24 mouse cellular contexts compared by ENCODE assay signal in the genomic region with DNA sequence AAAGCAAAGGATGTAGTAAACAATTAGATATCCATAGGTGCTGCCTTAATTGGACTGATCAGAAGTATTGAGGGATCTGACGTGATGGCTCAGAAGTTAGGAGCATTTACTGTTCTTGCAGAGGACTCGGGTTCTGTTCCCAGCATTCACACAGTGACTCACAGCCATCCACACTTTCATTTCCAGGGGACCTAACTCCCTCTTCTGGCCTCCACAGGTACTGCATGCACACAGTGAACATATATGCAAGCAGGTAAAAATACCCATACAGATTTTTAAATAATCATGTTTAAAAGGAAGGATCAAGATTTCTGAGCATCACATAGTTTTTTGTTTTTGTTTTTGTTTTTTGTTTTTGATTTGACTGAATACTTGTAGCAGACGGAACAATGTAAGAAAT.
DNase-seq lines count a peak whose midpoint lies in the region; ATAC-seq and TF ChIP-seq lines count a peak whose summit lies in the region.
"Had no signal": no experiment of that assay in that cellular context is flagged by ENCODE, and none has a peak within 500 bp of the region (broad histone marks: within the 10 kb centered on the region; RNA-seq: fewer than 3 reads in every experiment).

No protein-coding gene starts in this region.

- intact Hi-C loops in gastrocnemius, adult 2 months (cut with DNase I): no loop called here

- in situ Hi-C loops in CH12.LX (cut with MboI; ENCODE audit: low pct_ligation_motif_present, low pct_unique_long_range_greater_than_20kb, low sequenced_read_pairs): no loop called here

- H3K9ac ChIP-seq in limb, embryonic 11.5 days (ENCODE audit: low read length): no peak overlapping the region
- no peak overlapping the region for H3K9ac ChIP-seq in CH12.LX (ENCODE audit: insufficient read depth, low read depth)
- H3K9ac ChIP-seq: embryonic facial prominence, embryonic 13.5 days; heart, embryonic 13.5 days; kidney, embryonic 15.5 days; limb, embryonic 12.5 days; midbrain, embryonic 12.5 days; neural tube, embryonic 15.5 days had no signal

- H3K27me3 ChIP-seq in limb, embryonic 11.5 days (ENCODE audit: control insufficient read depth, insufficient read depth, low read length): no peaks in the 10 kb centered on the region
- no peaks in the 10 kb centered on the region for H3K27me3 ChIP-seq in limb, embryonic 10.5 days (ENCODE audit: low read depth, poor library complexity, severe bottlenecking)
- H3K27me3 ChIP-seq in CH12.LX (replicated peaks): no peaks in the 10 kb centered on the region
- H3K27me3 ChIP-seq: embryonic facial prominence, embryonic 13.5 days; heart, embryonic 13.5 days; kidney, embryonic 15.5 days; limb, embryonic 12.5 days; midbrain, embryonic 12.5 days; neural tube, embryonic 15.5 days had no signal

- H3K9me3 ChIP-seq in limb, embryonic 11.5 days (ENCODE audit: control insufficient read depth, low read length): no peaks in the 10 kb centered on the region
- no peaks in the 10 kb centered on the region for H3K9me3 ChIP-seq in limb, embryonic 10.5 days (replicated peaks)
- no peaks in the 10 kb centered on the region for H3K9me3 ChIP-seq in CH12.LX (replicated peaks; ENCODE audit: low read length)
- H3K9me3 ChIP-seq: embryonic facial prominence, embryonic 13.5 days; heart, embryonic 13.5 days; kidney, embryonic 15.5 days; neural tube, embryonic 15.5 days had no signal

- no peaks in the 10 kb centered on the region for H3K36me3 ChIP-seq in limb, embryonic 11.5 days (ENCODE audit: control insufficient read depth, insufficient read depth, low read length)
- H3K36me3 ChIP-seq in limb, embryonic 10.5 days: no peaks in the 10 kb centered on the region
- H3K36me3 ChIP-seq in CH12.LX (replicated peaks in 1 of 2; ENCODE audit: control insufficient read depth in 1 of 2, insufficient read depth in 1 of 2, low read length in 1 of 2): no peaks in the 10 kb centered on the region
- H3K36me3 ChIP-seq: embryonic facial prominence, embryonic 13.5 days; kidney, embryonic 15.5 days; limb, embryonic 12.5 days; midbrain, embryonic 12.5 days; neural tube, embryonic 15.5 days had no signal

- H3K27ac ChIP-seq in gastrocnemius, adult 2 months: no peak overlapping the region
- no peak overlapping the region for H3K27ac ChIP-seq in limb, embryonic 11.5 days (replicated peaks; ENCODE audit: low read depth, low read length)
- H3K27ac ChIP-seq in limb, embryonic 10.5 days: no peak overlapping the region
- no peak overlapping the region for H3K27ac ChIP-seq in CH12.LX (ENCODE audit: insufficient read depth, low read depth)
- H3K27ac ChIP-seq: embryonic facial prominence, embryonic 13.5 days; heart, embryonic 13.5 days; kidney, embryonic 15.5 days; limb, embryonic 12.5 days; midbrain, embryonic 12.5 days; neural tube, embryonic 15.5 days had no signal

- 91% methylated on average over 3 of the region's 3 CpGs for WGBS in limb, embryonic 11.5 days
- 91% methylated on average over 3 of the region's 3 CpGs for WGBS in limb, embryonic 10.5 days

- ATAC-seq in limb, embryonic 11.5 days (ENCODE audit: insufficient number of reproducible peaks, low FRiP score, low TSS enrichment, low read depth): no peak
- ATAC-seq: inflammation-experienced regulatory T-cells, adult 6 months had no signal

- TF ChIP-seq RAD21 in CH12.LX (IDR thresholded peaks at IDR 0.05; ENCODE audit: low read depth, low read length): no peak

- TF ChIP-seq CTCF in gastrocnemius, adult 2 months (IDR thresholded peaks at IDR 0.05): peak; percentile 47
- TF ChIP-seq CTCF in CH12.LX (conservative IDR thresholded peaks at IDR 0.05 in 1 of 2, IDR thresholded peaks at IDR 0.05 in 1 of 2; ENCODE audit: low read depth in 2 of 2, low read length in 2 of 2): peak; percentile 14 to 26; a peak in 2 of 4 replicates

- TF ChIP-seq POLR2A in CH12.LX (IDR thresholded peaks at IDR 0.05; ENCODE audit: low read depth, low read length): no peak

- dilution Hi-C loops in CH12.LX (cut with MboI; ENCODE audit: extremely low pct_ligation_motif_present, extremely low pct_unique_long_range_greater_than_20kb, low sequenced_read_pairs): no loop called here

- H3K79me2 ChIP-seq in CH12.LX (replicated peaks; ENCODE audit: control insufficient read depth, extremely low read depth, insufficient read depth, poor library complexity, severe bottlenecking): no peaks in the 10 kb centered on the region

- H3K4me2 ChIP-seq in limb, embryonic 11.5 days (ENCODE audit: low read depth, severe bottlenecking): no peak overlapping the region
- no peak overlapping the region for H3K4me2 ChIP-seq in CH12.LX (ENCODE audit: insufficient read depth, low read depth, poor library complexity, severe bottlenecking)
- H3K4me2 ChIP-seq: embryonic facial prominence, embryonic 13.5 days; heart, embryonic 13.5 days; kidney, embryonic 15.5 days; limb, embryonic 12.5 days; midbrain, embryonic 12.5 days; neural tube, embryonic 15.5 days had no signal

- H3K4me1 ChIP-seq in limb, embryonic 11.5 days (ENCODE audit: control insufficient read depth, insufficient read depth, low read length): peaks cover 4% of the 10 kb centered on the region; the same call in 1 of the 2 replicates
- peaks cover 17% of the 10 kb centered on the region for H3K4me1 ChIP-seq in limb, embryonic 10.5 days
- H3K4me1 ChIP-seq in CH12.LX (ENCODE audit: control insufficient read depth in 1 of 2, insufficient read depth in 2 of 2): peaks cover 1 to 14% of the 10 kb centered on the region in 2 experiments; a peak in 3 of 4 replicates
- H3K4me1 ChIP-seq: heart, embryonic 13.5 days; kidney, embryonic 15.5 days; midbrain, embryonic 12.5 days had no signal

- H3K4me3 ChIP-seq in gastrocnemius, adult 2 months: no peak overlapping the region
- no peak overlapping the region for H3K4me3 ChIP-seq in limb, embryonic 11.5 days (ENCODE audit: low read depth, low read length)
- H3K4me3 ChIP-seq in limb, embryonic 10.5 days: no peak overlapping the region
- no peak overlapping the region for H3K4me3 ChIP-seq in CH12.LX (replicated peaks in 1 of 3; ENCODE audit: low read depth in 2 of 3, low read length in 2 of 3, poor library complexity in 1 of 3)
- H3K4me3 ChIP-seq: embryonic facial prominence, embryonic 13.5 days; heart, embryonic 13.5 days; kidney, embryonic 15.5 days; limb, embryonic 12.5 days; midbrain, embryonic 12.5 days; myocyte; neural tube, embryonic 15.5 days had no signal

- no peak for TF ChIP-seq EP300 in CH12.LX (IDR thresholded peaks at IDR 0.05; ENCODE audit: low read length)

- no peak for DNase-seq in gastrocnemius, adult 2 months
- DNase-seq in gastrocnemius, adult 18-20 months (ENCODE audit: low spot score): no peak
- peak; percentile 5 for DNase-seq in limb, embryonic 11.5 days (ENCODE audit: low spot score)
- no peak for DNase-seq in limb, embryonic 10.5 days (ENCODE audit: low spot score)
- DNase-seq in CH12.LX (ENCODE audit: extremely low read depth) (no peak), ZHBTc4 (ENCODE audit: low read depth, low spot score) (peak; percentile 61)
- DNase-seq in heart, adult 9 months (ENCODE audit: low spot score in 2 of 2): no peak
- DNase-seq in frontal cortex, postnatal 36 days (ENCODE audit: low spot score in 2 of 2): no peak
- DNase-seq: adrenal gland, postnatal 10 days; cerebellum, adult 11-12 months; cerebellum, postnatal 36 days; gastrocnemius, postnatal 36 days; lung, adult 18-20 months; retina, postnatal 1 day; right cerebral cortex, postnatal 4 days; thymus, adult 18-20 months had no signal

TF ChIP-seq in CH12.LX, 34 proteins besides CTCF, POLR2A, EP300 and RAD21:
- TF ChIP-seq MXI1 (IDR thresholded peaks at IDR 0.05; ENCODE audit: low read depth, low read length) (no peak), GABPA (IDR thresholded peaks at IDR 0.05; ENCODE audit: insufficient replicate concordance, low read depth, low read length) (no peak), ZMIZ1 (IDR thresholded peaks at IDR 0.05; ENCODE audit: low read depth, low read length) (no peak), MEF2A (IDR thresholded peaks at IDR 0.05; ENCODE audit: borderline replicate concordance, low read depth, low read length) (no peak), ETS1 (conservative IDR thresholded peaks at IDR 0.05; ENCODE audit: low read depth, low read length) (no peak), POLR2AphosphoS2 (IDR thresholded peaks at IDR 0.05; ENCODE audit: low read depth, low read length) (no peak), MYC (IDR thresholded peaks at IDR 0.05; ENCODE audit: low read depth, low read length) (no peak), MAFK (IDR thresholded peaks at IDR 0.05; ENCODE audit: insufficient replicate concordance, low read length) (no peak), BHLHE40 (IDR thresholded peaks at IDR 0.05; ENCODE audit: low read depth, low read length) (no peak), PAX5 (IDR thresholded peaks at IDR 0.05; ENCODE audit: low read length) (no peak), KAT2A (IDR thresholded peaks at IDR 0.05; ENCODE audit: insufficient replicate concordance, low read length) (no peak), USF2 (conservative IDR thresholded peaks at IDR 0.05; ENCODE audit: low read depth, low read length) (no peak), SMC3 (IDR thresholded peaks at IDR 0.05; ENCODE audit: low read depth, low read length) (no peak), RCOR1 (conservative IDR thresholded peaks at IDR 0.05; ENCODE audit: low read depth, low read length) (no peak), TBP (conservative IDR thresholded peaks at IDR 0.05; ENCODE audit: low read depth, low read length) (no peak), UBTF (IDR thresholded peaks at IDR 0.05; ENCODE audit: low read depth, low read length) (no peak), MAX (IDR thresholded peaks at IDR 0.05; ENCODE audit: low read length) (no peak), ZKSCAN1 (IDR thresholded peaks at IDR 0.05; ENCODE audit: borderline replicate concordance, low read depth, low read length) (no peak), CHD2 (IDR thresholded peaks at IDR 0.05; ENCODE audit: low read length) (no peak), ELF1 (IDR thresholded peaks at IDR 0.05; ENCODE audit: low read depth, low read length) (no peak)

Comparison
In these comparisons a context has a peak if more than half of its experiments do, and no peak if none do; other contexts are left out.
1. DNase-seq: peak in limb, embryonic 11.5 days (single experiment) and ZHBTc4 (single experiment); none in gastrocnemius, adult 2 months (single experiment), gastrocnemius, adult 18-20 months (single experiment), limb, embryonic 10.5 days (single experiment), CH12.LX (single experiment), heart, adult 9 months (0 of 2) and frontal cortex, postnatal 36 days (0 of 2).